Mouse (Mus musculus): ENCODE measurements around the gene Bcap31. TPM values are rescaled to one million over a fixed set of nuclear protein-coding genes. Genes with fewer than 3 reads are reported as not detected.

Gene Bcap31
- polyA plus RNA-seq, 1 experiment, result 94.6 TPM

GRCm38 (mm10) chrX:73700472-73700871, 15.5 kb downstream of the Bcap31 start:
- 59% methylated on average over 1 of the region's 1 CpGs for WGBS
- Histone ChIP-seq H3K4me1 (ENCODE audit: control insufficient read depth, insufficient read depth, low read length) (no peaks in the 10 kb centered on the region), H3K4me3 (replicated peaks; ENCODE audit: control insufficient read depth, low read depth, low read length) (no peak overlapping the region), H3K27ac (ENCODE audit: control insufficient read depth, insufficient read depth, low read depth, low read length, poor library complexity) (no peak overlapping the region)
- no peak for TF ChIP-seq CTCF (IDR thresholded peaks at IDR 0.05; ENCODE audit: control insufficient read depth, insufficient read depth, low read length)
- no peak for TF ChIP-seq POLR2A (IDR thresholded peaks at IDR 0.05; ENCODE audit: borderline replicate concordance, control insufficient read depth, low read depth, low read length)

GRCm38 (mm10) chrX:73690917-73691629, 24.9 kb downstream of the Bcap31 start:
- H3K4me3 ChIP-seq (replicated peaks; ENCODE audit: control insufficient read depth, low read depth, low read length), result no peak overlapping the region

GRCm38 (mm10) chrX:73685629-73686028, 30.3 kb downstream of the Bcap31 start:
- no peak overlapping the region for H3K4me3 ChIP-seq (replicated peaks; ENCODE audit: control insufficient read depth, low read depth, low read length)
- H3K4me1 ChIP-seq (ENCODE audit: control insufficient read depth, insufficient read depth, low read length), result no peaks in the 10 kb centered on the region
- no peak overlapping the region for H3K27ac ChIP-seq (ENCODE audit: control insufficient read depth, insufficient read depth, low read depth, low read length, poor library complexity)
- 78% methylated on average over 3 of the region's 3 CpGs for WGBS
- TF ChIP-seq CTCF (IDR thresholded peaks at IDR 0.05; ENCODE audit: control insufficient read depth, insufficient read depth, low read length), result no peak
- TF ChIP-seq POLR2A (IDR thresholded peaks at IDR 0.05; ENCODE audit: borderline replicate concordance, control insufficient read depth, low read depth, low read length), result no peak

More at GRCm38 (mm10) chrX:73690917-73691629, 24.9 kb downstream of the Bcap31 start:
- 56% methylated on average over 5 of the region's 5 CpGs for WGBS
- Histone ChIP-seq H3K4me1 (ENCODE audit: control insufficient read depth, insufficient read depth, low read length) (no peaks in the 10 kb centered on the region), H3K27ac (ENCODE audit: control insufficient read depth, insufficient read depth, low read depth, low read length, poor library complexity) (no peak overlapping the region)
- TF ChIP-seq POLR2A (IDR thresholded peaks at IDR 0.05; ENCODE audit: borderline replicate concordance, control insufficient read depth, low read depth, low read length) (no peak), CTCF (IDR thresholded peaks at IDR 0.05; ENCODE audit: control insufficient read depth, insufficient read depth, low read length) (peak; percentile 67)

GRCm38 (mm10) chrX:73684978-73685377, 31.0 kb downstream of the Bcap31 start:
- Histone ChIP-seq H3K4me3 (replicated peaks; ENCODE audit: control insufficient read depth, low read depth, low read length) (no peak overlapping the region), H3K4me1 (ENCODE audit: control insufficient read depth, insufficient read depth, low read length) (no peaks in the 10 kb centered on the region), H3K27ac (ENCODE audit: control insufficient read depth, insufficient read depth, low read depth, low read length, poor library complexity) (no peak overlapping the region)
- TF ChIP-seq POLR2A (IDR thresholded peaks at IDR 0.05; ENCODE audit: borderline replicate concordance, control insufficient read depth, low read depth, low read length), result no peak
- TF ChIP-seq CTCF (IDR thresholded peaks at IDR 0.05; ENCODE audit: control insufficient read depth, insufficient read depth, low read length), result no peak

GRCm38 (mm10) chrX:73684156-73684555, 31.8 kb downstream of the Bcap31 start:
- H3K27ac ChIP-seq (ENCODE audit: control insufficient read depth, insufficient read depth, low read depth, low read length, poor library complexity), result no peak overlapping the region
- WGBS, result 73% methylated on average over 2 of the region's 2 CpGs
- H3K4me3 ChIP-seq (replicated peaks; ENCODE audit: control insufficient read depth, low read depth, low read length), result no peak overlapping the region
- H3K4me1 ChIP-seq (ENCODE audit: control insufficient read depth, insufficient read depth, low read length), result no peaks in the 10 kb centered on the region
- TF ChIP-seq CTCF (IDR thresholded peaks at IDR 0.05; ENCODE audit: control insufficient read depth, insufficient read depth, low read length), result no peak
- TF ChIP-seq POLR2A (IDR thresholded peaks at IDR 0.05; ENCODE audit: borderline replicate concordance, control insufficient read depth, low read depth, low read length), result no peak

- Histone ChIP-seq H3K4me1 (ENCODE audit: control insufficient read depth, insufficient read depth, low read length) (no peaks in the 10 kb centered on the region), H3K27ac (ENCODE audit: control insufficient read depth, insufficient read depth, low read depth, low read length, poor library complexity) (no peak overlapping the region), H3K4me3 (replicated peaks; ENCODE audit: control insufficient read depth, low read depth, low read length) (no peak overlapping the region)
- 91% methylated on average over 4 of the region's 4 CpGs for WGBS
- TF ChIP-seq CTCF (IDR thresholded peaks at IDR 0.05; ENCODE audit: control insufficient read depth, insufficient read depth, low read length), result no peak
- TF ChIP-seq POLR2A (IDR thresholded peaks at IDR 0.05; ENCODE audit: borderline replicate concordance, control insufficient read depth, low read depth, low read length), result no peak
Observed at GRCm38 (mm10) chrX:73676668-73677067, 39.3 kb downstream of the Bcap31 start.

- TF ChIP-seq CTCF (IDR thresholded peaks at IDR 0.05; ENCODE audit: control insufficient read depth, insufficient read depth, low read length), result no peak
- TF ChIP-seq POLR2A (IDR thresholded peaks at IDR 0.05; ENCODE audit: borderline replicate concordance, control insufficient read depth, low read depth, low read length), result no peak
- Histone ChIP-seq H3K4me1 (ENCODE audit: control insufficient read depth, insufficient read depth, low read length) (no peaks in the 10 kb centered on the region), H3K4me3 (replicated peaks; ENCODE audit: control insufficient read depth, low read depth, low read length) (no peak overlapping the region), H3K27ac (ENCODE audit: control insufficient read depth, insufficient read depth, low read depth, low read length, poor library complexity) (no peak overlapping the region)
- 36% methylated on average over 2 of the region's 2 CpGs for WGBS
Observed at GRCm38 (mm10) chrX:73675231-73675630, 40.7 kb downstream of the Bcap31 start.

GRCm38 (mm10) chrX:73673968-73674661, 41.9 kb downstream of the Bcap31 start:
- Histone ChIP-seq H3K27ac (ENCODE audit: control insufficient read depth, insufficient read depth, low read depth, low read length, poor library complexity) (no peak overlapping the region), H3K4me3 (replicated peaks; ENCODE audit: control insufficient read depth, low read depth, low read length) (no peak overlapping the region), H3K4me1 (ENCODE audit: control insufficient read depth, insufficient read depth, low read length) (no peaks in the 10 kb centered on the region)
- TF ChIP-seq POLR2A (IDR thresholded peaks at IDR 0.05; ENCODE audit: borderline replicate concordance, control insufficient read depth, low read depth, low read length), result no peak
- no peak for TF ChIP-seq CTCF (IDR thresholded peaks at IDR 0.05; ENCODE audit: control insufficient read depth, insufficient read depth, low read length)
- WGBS, result 58% methylated on average over 19 of the region's 20 CpGs

Measured in bone marrow, adult 2 months (tissue).